Mouse (Mus musculus) CH12.LX (cell line): ENCODE data around the gene Tas1r1.

Experiments
- CHD2 ChIP-seq: IDR thresholded peaks from 2 replicates; pipeline ENCODE4 v1.6.1; 2011; ENCODE audit warnings: low read length, improper control_type of control experiment
- CTCF ChIP-seq, 2 experiments: IDR thresholded peaks in 1 of 2; conservative IDR thresholded peaks in 1 of 2; 2 replicates each; pipeline ENCODE4 v1.5.1; 2011 to 2012; ENCODE audit warnings: low read depth in 2 of 2, low read length in 2 of 2, improper control_type of control experiment in 1 of 2, inconsistent platforms in 1 of 2, mild to moderate bottlenecking in 1 of 2, moderate library complexity in 1 of 2
- HCFC1 ChIP-seq: IDR thresholded peaks from 2 replicates; pipeline ENCODE4 v1.6.1; 2012; ENCODE audit warnings: low read depth, mild to moderate bottlenecking, inconsistent platforms, low read length, improper control_type of control experiment
- MAFK ChIP-seq: IDR thresholded peaks from 2 replicates; pipeline ENCODE4 v1.6.1; 2011; ENCODE audit warnings: low read length, improper control_type of control experiment; ENCODE audit not compliant: insufficient replicate concordance
- MYC ChIP-seq: IDR thresholded peaks from 2 replicates; pipeline ENCODE4 v1.6.1; 2011; ENCODE audit warnings: low read depth, mild to moderate bottlenecking, improper control_type of control experiment, low read length
- POLR2A ChIP-seq: IDR thresholded peaks from 2 replicates; pipeline ENCODE4 v1.6.1; 2011; ENCODE audit warnings: low read depth, mild to moderate bottlenecking, improper control_type of control experiment, low read length
- SMC3 ChIP-seq: IDR thresholded peaks from 2 replicates; pipeline ENCODE4 v1.6.1; 2011; ENCODE audit warnings: low read depth, low read length, improper control_type of control experiment
- TCF12 ChIP-seq: IDR thresholded peaks from 2 replicates; pipeline ENCODE4 v1.6.1; 2014; ENCODE audit warnings: low read depth, mild to moderate bottlenecking, inconsistent platforms, low read length, improper control_type of control experiment
- ZMIZ1 ChIP-seq: IDR thresholded peaks from 2 replicates; pipeline ENCODE4 v1.6.1; 2012; ENCODE audit warnings: low read depth, mild to moderate bottlenecking, inconsistent platforms, low read length, improper control_type of control experiment

DNA sequence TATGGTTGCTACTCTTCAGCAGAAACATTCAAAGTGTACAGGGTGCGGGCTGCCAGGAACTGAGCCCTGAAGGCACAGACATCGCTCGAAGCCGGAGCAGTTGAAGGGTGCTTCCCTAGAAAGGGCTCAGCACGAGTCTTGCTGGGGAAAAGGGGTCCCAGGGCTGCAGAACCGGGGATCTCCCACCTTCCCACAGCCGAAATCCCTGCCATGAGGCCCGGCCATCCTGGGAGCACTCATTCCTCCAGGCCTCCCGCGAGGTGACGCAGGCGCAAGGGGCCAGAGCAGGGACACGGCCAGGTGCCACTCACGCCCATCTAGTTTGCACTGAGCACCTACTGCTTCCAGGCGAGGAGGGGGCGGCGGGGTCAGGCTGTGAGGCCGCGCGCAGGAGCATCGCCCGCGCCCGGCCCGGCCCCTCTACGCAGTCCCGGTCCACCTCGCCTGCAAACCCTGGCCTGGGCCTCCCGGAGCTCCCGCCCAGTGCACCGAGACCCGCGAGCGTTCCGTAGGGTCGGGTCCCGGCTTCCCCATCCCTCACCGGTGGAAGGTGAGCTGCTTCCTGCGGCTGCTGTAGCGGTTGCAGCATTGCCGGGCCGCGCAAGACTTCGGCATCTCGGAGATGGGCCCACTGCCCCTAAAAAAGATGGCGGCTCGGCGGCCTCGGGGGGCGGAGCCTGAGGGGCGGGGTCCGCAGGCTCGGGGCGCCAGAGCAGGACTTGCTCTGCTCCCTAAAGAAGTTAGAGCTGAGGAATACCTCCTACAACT lies 49.8 kb downstream of the Tas1r1 start, which contains the start of gene Thap3:
- no peak for TF ChIP-seq CTCF (conservative IDR thresholded peaks at IDR 0.05 in 1 of 2, IDR thresholded peaks at IDR 0.05 in 1 of 2; ENCODE audit: low read depth in 2 of 2, low read length in 2 of 2)
- TF ChIP-seq SMC3: no peak
- TF ChIP-seq CHD2: no peak
- TF ChIP-seq POLR2A: peak; percentile 69
- no peak for TF ChIP-seq MYC
- TF ChIP-seq TCF12: peak; percentile 41; the same call in 1 of the 2 replicates
- TF ChIP-seq MAFK: no peak
- no peak for TF ChIP-seq ZMIZ1
- TF ChIP-seq HCFC1: peak; percentile 78
